Mouse (Mus musculus) intestine, embryonic 16.5 days (tissue): ENCODE results near the gene Gpr27. TPM values are rescaled to one million over a fixed set of nuclear protein-coding genes. Genes with fewer than 3 reads are reported as not detected.

Experiments used
- ATAC-seq: fragments of 200-750 bp; cut with Nextera tagmentation; 2 replicates; pipeline ENCODE4 v1.8.0; 2017; ENCODE audit warnings: moderate TSS enrichment, moderate library complexity
- H3K27ac ChIP-seq: fragments of 300-500 bp; sonication (generic); 2 replicates; pipeline ENCODE4 v1.5.1; 2014; ENCODE audit warnings: mild to moderate bottlenecking, low read length
- H3K27me3 ChIP-seq: fragments of 300-500 bp; sonication (generic); replicated peaks from 2 replicates; pipeline ENCODE4 v1.6.1; 2014; ENCODE audit warnings: low read length, control low read depth, mixed read lengths; ENCODE audit not compliant: control insufficient read depth, insufficient read depth
- H3K36me3 ChIP-seq: fragments of 300-500 bp; sonication (generic); 2 replicates; pipeline ENCODE4 v1.6.1; 2014; ENCODE audit warnings: low read length, control low read depth; ENCODE audit not compliant: control insufficient read depth, insufficient read depth
- H3K4me1 ChIP-seq: fragments of 300-500 bp; sonication (generic); 2 replicates; pipeline ENCODE4 v1.6.1; 2014; ENCODE audit warnings: low read length, control low read depth, mixed read lengths; ENCODE audit not compliant: control insufficient read depth, insufficient read depth
- H3K4me2 ChIP-seq: fragments of 300-500 bp; sonication (generic); 2 replicates; pipeline ENCODE4 v1.6.1; 2014; ENCODE audit warnings: low read depth, low read length, control low read depth
- H3K4me3 ChIP-seq: fragments of 300-500 bp; sonication (generic); 2 replicates; pipeline ENCODE4 v1.5.1; 2014; ENCODE audit warnings: mild to moderate bottlenecking, low read length
- H3K9ac ChIP-seq: fragments of 300-500 bp; sonication (generic); 2 replicates; pipeline ENCODE4 v1.6.1; 2014; ENCODE audit warnings: low read depth, low read length
- H3K9me3 ChIP-seq: fragments of 300-500 bp; sonication (generic); 2 replicates; pipeline ENCODE4 v1.6.1; 2016; ENCODE audit warnings: low read length, control low read depth; ENCODE audit not compliant: control insufficient read depth
- WGBS: fragments of 180-500 bp; shearing (Covaris S2); extraction: QIAGEN DNeasy Blood & Tissue Kit; methylation state at CpG from one replicate; pipeline ENCODE4 v1.1.7; 2014; 5-methylcytosine and 5-hydroxymethylcytosine counted together
- polyA plus RNA-seq: library from polyadenylated mRNA; unstranded; fragments of >200 nt; fragmentation: Nextera tagmentation; extraction: Ambion mirVana; gene quantifications from 2 replicates; pipeline ENCODE4 v1.2.1, GENCODE M21; 2015

Gpr27 gene
- polyA plus RNA-seq: 1.2 TPM in 2 replicates

DNA sequence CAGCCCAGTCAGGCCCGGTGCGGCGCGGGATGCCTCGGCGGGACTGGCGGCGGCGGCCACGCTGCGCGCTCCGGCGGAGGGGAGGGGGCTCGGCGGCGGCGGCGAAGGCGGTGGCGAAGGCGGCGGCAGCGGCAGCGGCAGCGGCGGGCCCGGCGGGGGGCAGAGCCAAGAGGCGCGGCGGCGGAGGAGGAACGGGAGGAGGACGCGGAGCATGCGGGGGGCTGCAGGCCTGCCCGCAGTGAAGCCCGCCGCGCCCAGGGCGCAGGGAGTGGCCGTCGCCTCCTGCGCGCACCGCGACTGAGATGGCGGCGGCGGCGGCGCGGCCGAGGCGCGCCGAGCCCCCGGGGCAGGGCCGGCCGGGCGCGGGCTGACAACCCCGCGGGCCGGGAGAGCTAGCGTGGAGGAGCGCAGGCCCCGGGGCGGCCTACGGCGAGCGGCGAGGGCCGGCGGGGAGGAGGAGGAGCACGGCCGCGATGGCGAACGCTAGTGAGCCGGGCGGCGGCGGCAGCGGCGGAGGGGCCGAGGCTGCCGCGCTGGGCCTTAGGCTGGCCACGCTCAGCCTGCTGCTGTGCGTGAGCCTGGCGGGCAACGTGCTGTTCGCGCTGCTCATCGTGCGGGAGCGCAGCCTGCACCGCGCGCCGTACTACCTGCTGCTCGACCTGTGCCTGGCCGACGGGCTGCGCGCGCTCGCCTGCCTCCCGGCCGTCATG is at the start of gene Gpr27:
Gene Gpr27, plus strand, starts transcription at position 474 of the 710 bp plus-strand sequence.
- under 1% methylated on average over 103 of the region's 112 CpGs for WGBS
- peak within 1 kb of the TSS; percentile 79 for H3K9ac ChIP-seq
- peak within 1 kb of the TSS; percentile 15; the same call in 1 of the 2 replicates for H3K27ac ChIP-seq
- peak within 1 kb of the TSS; percentile 92 for H3K4me2 ChIP-seq
- ATAC-seq: peak; percentile 84
- H3K27me3 ChIP-seq: peaks cover 43% of the 10 kb centered on the region
- peaks cover 5% of the 10 kb centered on the region for H3K4me1 ChIP-seq
- H3K36me3 ChIP-seq: no peaks in the 10 kb centered on the region
- H3K4me3 ChIP-seq: peak within 1 kb of the TSS; percentile 76
- no peaks in the 10 kb centered on the region for H3K9me3 ChIP-seq

DNA sequence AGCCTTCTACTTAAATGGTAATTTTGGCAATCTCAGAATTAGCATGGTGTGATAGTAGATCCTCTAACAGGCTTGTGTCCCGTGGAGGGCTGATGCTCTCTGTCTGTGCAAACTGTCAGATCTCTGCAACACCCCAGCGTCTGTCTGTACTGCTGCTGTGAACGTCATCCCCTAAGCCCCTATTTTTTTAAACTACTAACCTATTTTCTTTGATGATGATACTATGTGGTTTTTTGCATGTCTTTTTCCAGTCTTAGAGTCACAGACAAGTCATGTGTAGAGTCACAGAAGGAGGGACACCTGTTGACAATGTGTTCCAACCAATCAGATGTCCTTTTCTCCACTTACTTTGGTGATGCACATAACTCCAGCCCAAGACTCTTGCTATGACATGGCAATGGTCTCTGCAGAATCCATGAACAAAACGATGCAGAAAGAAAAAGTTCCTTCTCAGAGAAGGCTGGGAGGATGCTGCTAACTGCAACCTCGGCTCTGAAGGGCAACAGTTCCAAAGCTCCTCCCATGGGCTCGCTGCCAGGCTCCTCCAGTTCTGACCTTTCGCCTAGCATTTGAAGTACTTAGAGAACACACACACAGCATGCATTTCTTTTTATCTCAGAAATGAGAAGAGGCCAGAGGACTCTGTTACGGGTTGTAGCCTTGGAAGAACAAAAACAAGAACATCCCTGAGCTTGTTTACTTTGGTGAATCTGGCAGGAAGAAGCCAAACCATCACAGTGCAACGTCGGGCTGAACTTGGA is 48.9 kb upstream of the Gpr27 start:
- no peaks in the 10 kb centered on the region for H3K27me3 ChIP-seq
- H3K9me3 ChIP-seq: no peaks in the 10 kb centered on the region
- no peaks in the 10 kb centered on the region for H3K36me3 ChIP-seq
- WGBS: 41% methylated on average over 10 of the region's 10 CpGs
- H3K4me2 ChIP-seq: no peak overlapping the region
- no peak overlapping the region for H3K4me3 ChIP-seq
- peaks cover 17% of the 10 kb centered on the region for H3K4me1 ChIP-seq
- H3K9ac ChIP-seq: no peak overlapping the region
- peak overlapping the region; percentile 20 for H3K27ac ChIP-seq
- peak; percentile 79 for ATAC-seq

DNA sequence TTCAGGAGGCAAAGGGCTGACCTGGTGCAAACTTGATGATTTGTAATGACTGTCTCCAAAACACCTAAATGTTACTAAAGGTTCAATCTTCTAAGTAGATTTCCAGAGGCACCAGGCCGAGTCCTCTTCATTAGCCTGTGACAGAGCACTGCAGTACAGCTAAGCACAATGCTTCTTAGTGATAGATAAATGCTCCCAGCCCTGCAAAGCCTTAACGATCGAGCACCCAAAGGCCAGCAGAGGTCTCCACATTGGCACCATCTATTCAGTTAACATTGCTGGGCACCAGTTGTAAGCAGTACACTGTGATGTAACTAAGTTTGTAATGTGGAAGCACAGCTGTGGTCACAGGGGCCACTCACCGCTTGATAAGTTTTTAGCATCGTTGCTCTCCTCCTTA is 48.1 kb upstream of the Gpr27 start:
- WGBS: 78% methylated on average over 5 of the region's 5 CpGs
- peak; percentile 17; the same call in 1 of the 2 replicates for ATAC-seq
- peak overlapping the region; percentile 20 for H3K27ac ChIP-seq

DNA sequence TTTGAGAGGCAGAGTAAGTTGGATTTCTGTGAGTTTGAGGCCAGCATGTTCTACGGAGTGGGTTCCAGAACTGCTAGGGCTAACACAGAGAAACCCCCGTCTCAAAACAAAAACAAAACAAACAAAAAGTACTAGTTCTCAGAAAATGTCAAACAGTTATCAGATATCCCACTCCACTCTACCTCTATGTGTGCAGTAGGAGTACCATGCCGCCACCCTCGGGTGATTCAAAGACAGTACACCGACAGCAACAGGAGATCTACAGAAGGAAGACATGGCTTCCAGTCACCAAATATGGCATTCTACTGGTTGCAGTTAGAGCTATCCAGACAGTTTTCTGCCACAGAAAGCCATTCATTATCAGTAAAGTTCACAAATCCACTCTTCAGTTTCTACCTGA is 47.6 kb upstream of the Gpr27 start:
- Histone ChIP-seq H3K27me3 (no peaks in the 10 kb centered on the region), H3K4me2 (no peak overlapping the region), H3K9ac (no peak overlapping the region), H3K4me3 (no peak overlapping the region), H3K36me3 (no peaks in the 10 kb centered on the region), H3K27ac (no peak overlapping the region), H3K4me1 (peaks cover 17% of the 10 kb centered on the region), H3K9me3 (no peaks in the 10 kb centered on the region)
- 81% methylated on average over 5 of the region's 5 CpGs for WGBS
- ATAC-seq: no peak

More for the DNA sequence above, 48.1 kb upstream of the Gpr27 start:
- Histone ChIP-seq H3K9me3 (no peaks in the 10 kb centered on the region), H3K4me3 (no peak overlapping the region), H3K4me2 (no peak overlapping the region), H3K36me3 (no peaks in the 10 kb centered on the region), H3K4me1 (peaks cover 17% of the 10 kb centered on the region), H3K27me3 (no peaks in the 10 kb centered on the region), H3K9ac (no peak overlapping the region)

DNA sequence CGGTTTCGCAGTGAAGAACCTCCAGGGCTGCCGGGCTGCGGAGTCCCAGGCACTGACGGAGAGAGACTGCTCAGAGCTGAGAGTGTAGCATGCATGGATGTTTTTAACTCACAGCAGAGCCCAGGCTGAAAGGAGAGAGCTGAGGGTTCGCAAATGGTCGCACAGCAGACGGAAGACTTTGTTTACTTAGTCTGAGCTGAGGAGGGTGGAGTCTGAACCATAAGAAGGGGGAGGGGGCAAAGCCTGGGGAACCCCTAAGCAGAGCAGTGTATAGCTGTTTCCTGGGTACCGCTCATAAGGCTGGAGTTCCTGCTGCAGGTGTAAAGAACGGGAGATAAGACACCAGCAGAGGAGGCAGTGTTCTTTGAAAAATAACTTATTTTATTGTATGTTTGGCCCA is 46.1 kb upstream of the Gpr27 start:
- Histone ChIP-seq H3K9me3 (no peaks in the 10 kb centered on the region), H3K27ac (no peak overlapping the region; the same call in 1 of the 2 replicates), H3K27me3 (no peaks in the 10 kb centered on the region), H3K4me3 (no peak overlapping the region), H3K9ac (0 out of 2 replicates have a peak overlapping the region, but pooled peaks have one; percentile 23), H3K4me2 (peak overlapping the region; percentile 24; the same call in 1 of the 2 replicates), H3K4me1 (peaks cover 17% of the 10 kb centered on the region), H3K36me3 (no peaks in the 10 kb centered on the region)
- peak; percentile 48; the same call in 1 of the 2 replicates for ATAC-seq
- 34% methylated on average over 10 of the region's 10 CpGs for WGBS

DNA sequence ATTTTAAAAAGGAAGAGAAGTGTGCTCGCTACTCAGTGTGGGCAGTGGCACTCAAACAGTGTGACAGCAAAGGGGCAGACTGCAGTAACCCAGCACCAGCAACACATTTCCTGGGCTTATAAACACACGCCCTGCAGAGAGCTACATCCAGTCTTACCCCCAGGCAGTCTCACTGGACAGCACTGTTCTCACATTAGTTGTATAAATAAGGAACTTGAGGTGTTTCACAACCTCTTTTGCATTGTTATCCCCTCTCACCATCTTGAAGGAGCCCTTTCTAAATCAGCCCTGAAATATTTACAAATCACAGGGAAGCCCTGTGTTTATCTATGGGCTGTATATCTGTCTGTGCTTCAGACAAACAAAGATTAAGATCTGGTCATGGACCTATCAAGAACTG is 43.2 kb upstream of the Gpr27 start:
- Histone ChIP-seq H3K9ac (no peak overlapping the region), H3K4me2 (no peak overlapping the region), H3K4me3 (no peak overlapping the region), H3K9me3 (no peaks in the 10 kb centered on the region), H3K27ac (no peak overlapping the region), H3K36me3 (no peaks in the 10 kb centered on the region), H3K27me3 (no peaks in the 10 kb centered on the region), H3K4me1 (peaks cover 8% of the 10 kb centered on the region)
- WGBS: 68% methylated on average over 2 of the region's 2 CpGs
- ATAC-seq: no peak

DNA sequence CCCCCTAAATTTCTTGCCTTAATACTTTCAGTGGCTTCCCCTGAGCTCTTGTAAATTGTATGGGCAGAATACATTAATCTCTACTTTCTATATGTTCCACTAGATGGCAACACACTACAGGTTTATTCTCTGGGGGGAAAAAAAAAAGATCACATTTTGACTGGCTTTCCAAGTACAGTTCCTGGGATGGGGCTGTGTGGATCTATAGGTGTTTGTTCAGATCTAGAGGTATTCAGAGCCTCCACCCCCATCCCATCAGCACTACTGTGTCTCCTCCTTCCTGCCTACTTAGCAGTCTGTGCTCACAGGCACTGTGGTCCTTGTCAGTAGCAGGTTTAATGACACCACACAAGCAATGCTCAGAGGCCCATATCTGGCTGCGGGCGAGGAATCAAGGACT is 40.1 kb upstream of the Gpr27 start:
- no peaks in the 10 kb centered on the region for H3K4me1 ChIP-seq
- ATAC-seq: no peak
- H3K27ac ChIP-seq: no peak overlapping the region
- WGBS: 79% methylated on average over 2 of the region's 2 CpGs
- no peak overlapping the region for H3K4me3 ChIP-seq
- no peaks in the 10 kb centered on the region for H3K27me3 ChIP-seq
- H3K9me3 ChIP-seq: no peaks in the 10 kb centered on the region
- H3K9ac ChIP-seq: no peak overlapping the region
- H3K4me2 ChIP-seq: no peak overlapping the region
- no peaks in the 10 kb centered on the region for H3K36me3 ChIP-seq

DNA sequence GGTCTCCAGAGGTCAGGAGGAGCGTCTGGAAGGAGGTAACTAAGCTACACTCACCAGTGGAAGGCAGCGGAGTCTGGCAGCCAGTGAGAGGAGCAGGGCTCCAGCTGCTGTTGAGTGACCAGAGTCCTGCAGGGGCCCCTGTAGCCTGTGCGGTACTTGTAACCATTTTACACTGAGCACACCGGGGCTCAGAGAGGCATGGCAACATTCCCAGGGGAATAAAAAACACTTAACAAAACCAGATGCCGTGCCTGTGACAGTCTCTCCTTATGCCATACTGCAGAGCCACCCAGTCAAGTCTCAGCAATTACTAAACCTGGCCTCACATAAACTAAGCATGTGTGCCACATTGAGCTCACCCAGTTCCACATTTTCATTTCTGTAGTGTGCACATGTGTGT is 38.1 kb upstream of the Gpr27 start:
- Histone ChIP-seq H3K27me3 (no peaks in the 10 kb centered on the region), H3K9me3 (no peaks in the 10 kb centered on the region), H3K4me3 (no peak overlapping the region), H3K9ac (no peak overlapping the region), H3K4me2 (no peak overlapping the region), H3K36me3 (no peaks in the 10 kb centered on the region), H3K4me1 (no peaks in the 10 kb centered on the region), H3K27ac (no peak overlapping the region)
- no peak for ATAC-seq
- 53% methylated on average over 5 of the region's 5 CpGs for WGBS

DNA sequence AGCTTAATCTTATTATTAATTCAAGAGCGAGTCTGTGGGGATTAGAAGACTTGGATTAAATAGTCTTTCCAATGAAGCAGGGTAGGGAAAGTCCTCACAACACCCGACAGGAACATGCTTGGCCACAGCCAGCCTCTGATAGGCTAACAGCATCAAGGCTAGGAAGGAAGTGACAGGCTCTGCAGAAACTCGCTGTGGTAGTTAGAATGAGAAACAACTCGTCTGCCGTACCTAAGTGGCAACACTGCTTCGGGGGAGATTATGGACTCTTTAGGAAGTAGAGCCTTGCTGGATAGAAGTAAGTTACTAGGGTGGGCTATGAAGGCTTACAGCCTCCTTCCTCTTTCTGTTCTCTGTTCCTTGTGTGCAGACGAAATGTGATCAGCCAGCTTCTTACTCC is 37.0 kb upstream of the Gpr27 start:
- H3K4me1 ChIP-seq: no peaks in the 10 kb centered on the region; the same call in 1 of the 2 replicates
- no peak overlapping the region for H3K27ac ChIP-seq
- H3K4me2 ChIP-seq: no peak overlapping the region
- H3K4me3 ChIP-seq: no peak overlapping the region
- H3K9ac ChIP-seq: no peak overlapping the region
- no peaks in the 10 kb centered on the region for H3K36me3 ChIP-seq
- WGBS: 54% methylated on average over 7 of the region's 7 CpGs
- no peaks in the 10 kb centered on the region for H3K27me3 ChIP-seq
- ATAC-seq: no peak
- no peaks in the 10 kb centered on the region for H3K9me3 ChIP-seq
